Mouse (Mus musculus): ENCODE measurements around the gene Cacna2d4. TPM values are rescaled to one million over a fixed set of nuclear protein-coding genes. Genes with fewer than 3 reads are reported as not detected.

Cacna2d4 gene
- polyA plus RNA-seq, 1 experiment from 2014 or later, result 0.15 TPM

- Histone ChIP-seq H3K4me3 (no peak overlapping the region), H3K36me3 (peaks cover 9% of the 10 kb centered on the region), H3K9me3 (no peaks in the 10 kb centered on the region), H3K27ac (replicated peaks) (no peak overlapping the region), H3K9ac (replicated peaks) (no peak overlapping the region), H3K27me3 (no peaks in the 10 kb centered on the region), H3K4me1 (0 out of 2 replicates have a peak, but pooled peaks cover 5% of the 10 kb centered on the region), H3K4me2 (replicated peaks) (no peak overlapping the region)
- no peak for ATAC-seq (ENCODE audit: low FRiP score, low read depth)
- 86% methylated on average over 12 of the region's 12 CpGs for WGBS
These were observed 11.1 kb upstream of the Cacna2d4 start for GRCm38 (mm10) chr6:119225226-119225625.

- H3K4me3 ChIP-seq, result no peak overlapping the region
- no peaks in the 10 kb centered on the region for H3K9me3 ChIP-seq
- H3K4me2 ChIP-seq (replicated peaks), result no peak overlapping the region
- WGBS, result 93% methylated on average over 6 of the region's 6 CpGs
- 0 out of 2 replicates have a peak, but pooled peaks cover 5% of the 10 kb centered on the region for H3K4me1 ChIP-seq
- H3K9ac ChIP-seq (replicated peaks), result no peak overlapping the region
- no peak for ATAC-seq (ENCODE audit: low FRiP score, low read depth)
- no peaks in the 10 kb centered on the region for H3K27me3 ChIP-seq
- H3K36me3 ChIP-seq, result peaks cover 9% of the 10 kb centered on the region
- H3K27ac ChIP-seq (replicated peaks), result no peak overlapping the region
These were observed 10.6 kb upstream of the Cacna2d4 start for GRCm38 (mm10) chr6:119225731-119226130.

- H3K36me3 ChIP-seq, result peaks cover 5% of the 10 kb centered on the region
- H3K27me3 ChIP-seq, result no peaks in the 10 kb centered on the region
- no peak overlapping the region for H3K9ac ChIP-seq (replicated peaks)
- no peak overlapping the region for H3K4me3 ChIP-seq
- no peak for ATAC-seq (ENCODE audit: low FRiP score, low read depth)
- H3K4me1 ChIP-seq, result 0 out of 2 replicates have a peak, but pooled peaks cover 5% of the 10 kb centered on the region
- no peak overlapping the region for H3K27ac ChIP-seq (replicated peaks)
- no peaks in the 10 kb centered on the region for H3K9me3 ChIP-seq
- WGBS, result 94% methylated on average over 8 of the region's 8 CpGs
- no peak overlapping the region for H3K4me2 ChIP-seq (replicated peaks)
These were observed 9.3 kb upstream of the Cacna2d4 start for GRCm38 (mm10) chr6:119227001-119227400.

GRCm38 (mm10) chr6:119228861-119229603, 7.3 kb upstream of the Cacna2d4 start:
- 89% methylated on average over 11 of the region's 11 CpGs for WGBS
- H3K4me3 ChIP-seq, result no peak overlapping the region
- no peak overlapping the region for H3K27ac ChIP-seq (replicated peaks)
- H3K36me3 ChIP-seq, result no peaks in the 10 kb centered on the region
- H3K9ac ChIP-seq (replicated peaks), result no peak overlapping the region
- no peaks in the 10 kb centered on the region for H3K27me3 ChIP-seq
- no peaks in the 10 kb centered on the region for H3K9me3 ChIP-seq
- no peak for ATAC-seq (ENCODE audit: low FRiP score, low read depth)
- no peak overlapping the region for H3K4me2 ChIP-seq (replicated peaks)
- 0 out of 2 replicates have a peak, but pooled peaks cover 5% of the 10 kb centered on the region for H3K4me1 ChIP-seq

- H3K9me3 ChIP-seq, result no peaks in the 10 kb centered on the region
- H3K27me3 ChIP-seq, result no peaks in the 10 kb centered on the region
- H3K9ac ChIP-seq (replicated peaks), result no peak overlapping the region
- H3K4me2 ChIP-seq (replicated peaks), result no peak overlapping the region
- H3K4me3 ChIP-seq, result no peak overlapping the region
- H3K27ac ChIP-seq (replicated peaks), result no peak overlapping the region
- WGBS, result 72% methylated on average over 2 of the region's 3 CpGs
- no peak for ATAC-seq (ENCODE audit: low FRiP score, low read depth)
- H3K4me1 ChIP-seq, result peaks cover 5% of the 10 kb centered on the region; the same call in 1 of the 2 replicates
- H3K36me3 ChIP-seq, result no peaks in the 10 kb centered on the region
These were observed 3.3 kb upstream of the Cacna2d4 start for GRCm38 (mm10) chr6:119233066-119233465.

GRCm38 (mm10) chr6:119235441-119235840, 885 bp upstream of the Cacna2d4 start:
- WGBS, result 88% methylated on average over 5 of the region's 5 CpGs
- Histone ChIP-seq H3K4me2 (replicated peaks) (no peak overlapping the region), H3K9me3 (no peaks in the 10 kb centered on the region), H3K27me3 (no peaks in the 10 kb centered on the region), H3K4me1 (peaks cover 5% of the 10 kb centered on the region; the same call in 1 of the 2 replicates), H3K36me3 (no peaks in the 10 kb centered on the region), H3K9ac (replicated peaks) (no peak overlapping the region), H3K4me3 (no peak overlapping the region), H3K27ac (replicated peaks) (no peak overlapping the region)
- no peak for ATAC-seq (ENCODE audit: low FRiP score, low read depth)

GRCm38 (mm10) chr6:119237427-119237989, 1.2 kb downstream of the Cacna2d4 start:
- no peak for ATAC-seq (ENCODE audit: low FRiP score, low read depth)
- H3K4me1 ChIP-seq, result peaks cover 5% of the 10 kb centered on the region; the same call in 1 of the 2 replicates
- no peak overlapping the region for H3K4me3 ChIP-seq
- H3K9me3 ChIP-seq, result no peaks in the 10 kb centered on the region
- no peak overlapping the region for H3K9ac ChIP-seq (replicated peaks)
- 64% methylated on average over 8 of the region's 8 CpGs for WGBS
- H3K4me2 ChIP-seq (replicated peaks), result no peak overlapping the region
- H3K27me3 ChIP-seq, result no peaks in the 10 kb centered on the region
- no peaks in the 10 kb centered on the region for H3K36me3 ChIP-seq
- no peak overlapping the region for H3K27ac ChIP-seq (replicated peaks)

GRCm38 (mm10) chr6:119239341-119240005, 3.1 kb downstream of the Cacna2d4 start:
- Histone ChIP-seq H3K9me3 (no peaks in the 10 kb centered on the region), H3K27me3 (no peaks in the 10 kb centered on the region), H3K4me3 (no peak overlapping the region), H3K4me2 (replicated peaks) (no peak overlapping the region), H3K36me3 (no peaks in the 10 kb centered on the region), H3K4me1 (peaks cover 5% of the 10 kb centered on the region; the same call in 1 of the 2 replicates), H3K27ac (replicated peaks) (no peak overlapping the region), H3K9ac (replicated peaks) (no peak overlapping the region)
- 89% methylated on average over 5 of the region's 5 CpGs for WGBS
- no peak for ATAC-seq (ENCODE audit: low FRiP score, low read depth)

- Histone ChIP-seq H3K36me3 (no peaks in the 10 kb centered on the region), H3K27ac (replicated peaks) (no peak overlapping the region), H3K4me2 (replicated peaks) (no peak overlapping the region), H3K9ac (replicated peaks) (no peak overlapping the region), H3K9me3 (no peaks in the 10 kb centered on the region), H3K4me3 (no peak overlapping the region), H3K27me3 (no peaks in the 10 kb centered on the region), H3K4me1 (peaks cover 5% of the 10 kb centered on the region; the same call in 1 of the 2 replicates)
- no peak for ATAC-seq (ENCODE audit: low FRiP score, low read depth)
- 80% methylated on average over 7 of the region's 7 CpGs for WGBS
These were observed 3.9 kb downstream of the Cacna2d4 start for GRCm38 (mm10) chr6:119240256-119240655.

- Histone ChIP-seq H3K27ac (replicated peaks) (no peak overlapping the region), H3K27me3 (no peaks in the 10 kb centered on the region), H3K36me3 (no peaks in the 10 kb centered on the region), H3K9ac (replicated peaks) (no peak overlapping the region), H3K4me3 (no peak overlapping the region), H3K9me3 (no peaks in the 10 kb centered on the region; the same call in 1 of the 2 replicates), H3K4me2 (replicated peaks) (no peak overlapping the region), H3K4me1 (peaks cover 5% of the 10 kb centered on the region; the same call in 1 of the 2 replicates)
- WGBS, result 65% methylated on average over 21 of the region's 21 CpGs
- no peak for ATAC-seq (ENCODE audit: low FRiP score, low read depth)
These were observed 4.8 kb downstream of the Cacna2d4 start for GRCm38 (mm10) chr6:119240871-119241705.

- WGBS, result 47% methylated on average over 2 of the region's 2 CpGs
- Histone ChIP-seq H3K4me1 (no peaks in the 10 kb centered on the region), H3K27me3 (no peaks in the 10 kb centered on the region), H3K9ac (replicated peaks) (no peak overlapping the region), H3K9me3 (no peaks in the 10 kb centered on the region; the same call in 1 of the 2 replicates), H3K4me2 (replicated peaks) (no peak overlapping the region), H3K36me3 (no peaks in the 10 kb centered on the region), H3K4me3 (no peak overlapping the region), H3K27ac (replicated peaks) (no peak overlapping the region)
- ATAC-seq (ENCODE audit: low FRiP score, low read depth), result no peak
These were observed 9.8 kb downstream of the Cacna2d4 start for GRCm38 (mm10) chr6:119246082-119246481.
